7 mouse cellular contexts compared by ENCODE assay signal in the genomic region with DNA sequence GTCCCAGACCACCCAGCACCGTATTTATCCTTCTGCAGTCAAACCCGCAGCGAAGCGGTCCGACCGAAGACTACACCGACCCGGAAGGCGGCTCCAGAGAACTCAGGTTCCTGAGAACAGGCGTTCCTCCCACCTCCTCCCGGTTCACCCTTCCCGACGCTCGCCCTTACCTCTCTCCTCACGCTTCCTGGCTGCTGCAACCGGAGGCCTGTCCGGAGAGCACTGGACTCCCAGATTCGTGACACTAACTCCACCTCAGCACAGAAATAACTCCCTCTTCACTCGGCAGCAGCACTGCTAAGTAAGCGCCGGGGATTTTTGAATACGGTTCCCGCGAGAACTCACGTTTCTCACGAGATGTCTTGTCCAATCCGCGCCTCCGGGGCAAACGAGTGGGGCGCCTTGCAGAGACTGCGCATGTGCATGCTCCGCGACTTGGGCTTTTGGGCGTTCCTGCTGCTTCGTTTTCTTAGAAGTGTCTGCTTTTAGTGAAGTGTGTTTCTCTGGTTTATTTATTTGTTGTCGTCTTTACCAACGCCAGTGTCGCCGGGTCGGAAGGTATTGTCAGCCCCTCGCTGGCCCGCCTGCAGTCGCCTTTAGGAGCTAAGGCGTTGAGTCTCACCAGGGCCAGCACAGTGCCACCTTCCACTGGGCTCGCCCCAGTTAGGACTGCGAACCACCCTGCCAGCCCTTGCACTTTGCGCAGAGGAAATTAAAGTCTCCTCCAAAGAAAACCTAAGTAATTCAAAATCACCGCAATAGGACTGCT. TPM values are rescaled to one million over a fixed set of nuclear protein-coding genes. Genes with fewer than 3 reads are reported as not detected.
A peak's percentile ranks its signal among the peaks of the same experiment; 100 is the strongest.
DNase-seq lines count a peak whose midpoint lies in the region; ATAC-seq lines count a peak whose summit lies in the region.

Gene Spdl1 (minus strand): TSS at position 324 of the 769 bp plus-strand sequence.

- peak within 1 kb of the TSS; percentile 78 for H3K4me2 ChIP-seq in embryonic facial prominence, embryonic 11.5 days (ENCODE audit: low read depth, low read length)
- H3K4me2 ChIP-seq in limb, embryonic 11.5 days (ENCODE audit: low read depth, severe bottlenecking) = peak within 1 kb of the TSS; percentile 57
- peak within 1 kb of the TSS; percentile 91 for H3K4me2 ChIP-seq in midbrain, embryonic 14.5 days (ENCODE audit: low read length)

- under 1% methylated on average over 49 of the region's 49 CpGs for WGBS in embryonic facial prominence, embryonic 11.5 days
- under 1% methylated on average over 49 of the region's 49 CpGs for WGBS in limb, embryonic 11.5 days
- WGBS in midbrain, embryonic 14.5 days = under 1% methylated on average over 49 of the region's 49 CpGs

- peak within 1 kb of the TSS; percentile 76 for H3K4me3 ChIP-seq in embryonic facial prominence, embryonic 11.5 days (ENCODE audit: low read depth, low read length)
- peak within 1 kb of the TSS; percentile 64 for H3K4me3 ChIP-seq in limb, embryonic 11.5 days (ENCODE audit: low read depth, low read length)
- H3K4me3 ChIP-seq in midbrain, embryonic 14.5 days (replicated peaks; ENCODE audit: low read depth, low read length) = peak within 1 kb of the TSS; percentile 68

- H3K27ac ChIP-seq in embryonic facial prominence, embryonic 11.5 days (replicated peaks; ENCODE audit: low read depth, low read length) = peak within 1 kb of the TSS; percentile 66; the same call in 1 of the 2 replicates
- H3K27ac ChIP-seq in limb, embryonic 11.5 days (replicated peaks; ENCODE audit: low read depth, low read length) = peak within 1 kb of the TSS; percentile 53; the same call in 1 of the 2 replicates
- H3K27ac ChIP-seq in midbrain, embryonic 14.5 days (replicated peaks; ENCODE audit: low read depth, low read length) = 0 out of 2 replicates have a peak within 1 kb of the TSS, but pooled peaks have one; percentile 32

- H3K9me3 ChIP-seq in embryonic facial prominence, embryonic 11.5 days (replicated peaks; ENCODE audit: control insufficient read depth, low read length) = no peaks in the 10 kb centered on the region
- H3K9me3 ChIP-seq in limb, embryonic 11.5 days (ENCODE audit: control insufficient read depth, low read length) = no peaks in the 10 kb centered on the region
- no peaks in the 10 kb centered on the region for H3K9me3 ChIP-seq in midbrain, embryonic 14.5 days (ENCODE audit: control insufficient read depth, low read length)

- DNase-seq in adrenal gland, postnatal 14 days = peak; percentile 97
- peak; percentile 99 for DNase-seq in embryonic facial prominence, embryonic 11.5 days (ENCODE audit: low spot score)
- DNase-seq in heart, adult 11 months = peak; percentile 99
- DNase-seq in kidney, adult 18-20 months = peak; percentile 98
- peak; percentile 98 for DNase-seq in limb, embryonic 11.5 days (ENCODE audit: low spot score)
- peak; percentile 99 for DNase-seq in midbrain, embryonic 14.5 days
- DNase-seq in spleen, adult 18-20 months = peak; percentile 89 to 96

- peak; percentile 90 for ATAC-seq in embryonic facial prominence, embryonic 11.5 days (replicated peaks; ENCODE audit: insufficient number of reproducible peaks, low FRiP score, low TSS enrichment, low read depth)
- peak; percentile 95 for ATAC-seq in limb, embryonic 11.5 days (ENCODE audit: insufficient number of reproducible peaks, low FRiP score, low TSS enrichment, low read depth)
- ATAC-seq in midbrain, embryonic 14.5 days (ENCODE audit: low FRiP score, low TSS enrichment) = peak; percentile 94

- no peaks in the 10 kb centered on the region; the same call in 1 of the 2 replicates for H3K36me3 ChIP-seq in embryonic facial prominence, embryonic 11.5 days (replicated peaks; ENCODE audit: control insufficient read depth, insufficient read depth, low read depth, low read length)
- H3K36me3 ChIP-seq in limb, embryonic 11.5 days (ENCODE audit: control insufficient read depth, insufficient read depth, low read length) = peaks cover 12% of the 10 kb centered on the region; the same call in 1 of the 2 replicates
- H3K36me3 ChIP-seq in midbrain, embryonic 14.5 days (ENCODE audit: control insufficient read depth, insufficient read depth, low read length) = peaks cover 9% of the 10 kb centered on the region; the same call in 1 of the 2 replicates

- no peaks in the 10 kb centered on the region for H3K27me3 ChIP-seq in embryonic facial prominence, embryonic 11.5 days (ENCODE audit: control insufficient read depth, insufficient read depth, low read length)
- no peaks in the 10 kb centered on the region for H3K27me3 ChIP-seq in limb, embryonic 11.5 days (ENCODE audit: control insufficient read depth, insufficient read depth, low read length)
- H3K27me3 ChIP-seq in midbrain, embryonic 14.5 days (ENCODE audit: control insufficient read depth, insufficient read depth, low read length) = no peaks in the 10 kb centered on the region

- H3K9ac ChIP-seq in embryonic facial prominence, embryonic 11.5 days (replicated peaks; ENCODE audit: low read length) = peak within 1 kb of the TSS; percentile 83
- H3K9ac ChIP-seq in limb, embryonic 11.5 days (ENCODE audit: low read length) = peak within 1 kb of the TSS; percentile 74
- H3K9ac ChIP-seq in midbrain, embryonic 14.5 days (replicated peaks; ENCODE audit: low read length) = peak within 1 kb of the TSS; percentile 60

- peaks cover 3% of the 10 kb centered on the region for H3K4me1 ChIP-seq in embryonic facial prominence, embryonic 11.5 days (ENCODE audit: control insufficient read depth, insufficient read depth, low read length)
- H3K4me1 ChIP-seq in limb, embryonic 11.5 days (ENCODE audit: control insufficient read depth, insufficient read depth, low read length) = no peaks in the 10 kb centered on the region
- H3K4me1 ChIP-seq in midbrain, embryonic 14.5 days (ENCODE audit: control insufficient read depth, insufficient read depth, low read length) = 0 out of 2 replicates have a peak, but pooled peaks cover 11% of the 10 kb centered on the region

RNA-seq across cellular contexts. Expression of gene Spdl1, which starts in this region (rescaled TPM):
- 3.8 and 5.1 TPM in 2 replicates for total RNA-seq in adrenal gland, postnatal 14 days (2021)
- polyA plus RNA-seq in embryonic facial prominence, embryonic 11.5 days (2014; fragmentation: Nextera tagmentation; extraction: Ambion mirVana) = 32.7 and 36.8 TPM in 2 replicates
- polyA plus RNA-seq in limb, embryonic 11.5 days (2014; fragmentation: Nextera tagmentation; extraction: Ambion mirVana) = 34.0 and 37.0 TPM in 2 replicates
- polyA plus RNA-seq in midbrain, embryonic 14.5 days (2014; fragmentation: Nextera tagmentation; extraction: Ambion mirVana) = 3.1 and 4.6 TPM in 2 replicates

Comparison
In these comparisons a context has a peak if more than half of its experiments do, and no peak if none do; other contexts are left out.
1. Peak in every context shown above with its lines: DNase-seq, ATAC-seq, H3K4me3 ChIP-seq and H3K27ac ChIP-seq.